Mouse (Mus musculus): ENCODE measurements at regions not wholly inside any gene's neighbourhood (a gene's known extent, or its start where the extent isn't known, plus 50 kb on each side); places are given as distances from the start of the nearest gene placed in this dataset.

- no peak for DNase-seq
These were observed 173.2 kb downstream of the Gadd45g start for GRCm38 (mm10) chr13:52019647-52020046.

- no peak for DNase-seq
These were observed 174.7 kb downstream of the Gadd45g start for GRCm38 (mm10) chr13:52021150-52021549.

- no peak for DNase-seq
These were observed 175.3 kb downstream of the Gadd45g start for GRCm38 (mm10) chr13:52021828-52022227.

- DNase-seq: no peak
These were observed 176.1 kb downstream of the Gadd45g start for GRCm38 (mm10) chr13:52022529-52022928.

- DNase-seq: peak in 1 of 2 experiments; percentile 46
These were observed 177.9 kb downstream of the Gadd45g start for GRCm38 (mm10) chr13:52024349-52024748.

GRCm38 (mm10) chr13:52024832-52025481, 178.5 kb downstream of the Gadd45g start:
- DNase-seq: no peak

GRCm38 (mm10) chr13:52025482-52025848, 179.0 kb downstream of the Gadd45g start:
- DNase-seq: peak; percentile 78 to 85

- no peak for DNase-seq
These were observed 179.8 kb downstream of the Gadd45g start for GRCm38 (mm10) chr13:52026291-52026690.

- DNase-seq: no peak
These were observed 183.5 kb downstream of the Gadd45g start for GRCm38 (mm10) chr13:52029868-52030422.

GRCm38 (mm10) chr13:52031465-52031864, 185.0 kb downstream of the Gadd45g start:
- no peak for DNase-seq

GRCm38 (mm10) chr13:52035731-52036130, 189.3 kb downstream of the Gadd45g start:
- no peak for DNase-seq

GRCm38 (mm10) chr13:52036351-52036750, 189.9 kb downstream of the Gadd45g start:
- DNase-seq: no peak

GRCm38 (mm10) chr13:52037218-52037617, 190.7 kb downstream of the Gadd45g start:
- no peak for DNase-seq

- peak; percentile 66 to 73 for DNase-seq
These were observed 195.3 kb downstream of the Gadd45g start for GRCm38 (mm10) chr13:52041467-52042421.

- DNase-seq: no peak
These were observed 196.4 kb downstream of the Gadd45g start for GRCm38 (mm10) chr13:52042867-52043266.

- DNase-seq: no peak
These were observed 197.4 kb downstream of the Gadd45g start for GRCm38 (mm10) chr13:52043916-52044315.

- peak; percentile 64 to 69 for DNase-seq
These were observed 198.9 kb downstream of the Gadd45g start for GRCm38 (mm10) chr13:52045349-52045748.

GRCm38 (mm10) chr13:52046020-52046419, 199.5 kb downstream of the Gadd45g start:
- peak; percentile 24 to 32 for DNase-seq

GRCm38 (mm10) chr13:52046700-52047099, 200.2 kb downstream of the Gadd45g start:
- DNase-seq: no peak

- no peak for DNase-seq
These were observed 201.5 kb downstream of the Gadd45g start for GRCm38 (mm10) chr13:52047937-52048336.

GRCm38 (mm10) chr13:52048777-52049176, 202.3 kb downstream of the Gadd45g start:
- no peak for DNase-seq

GRCm38 (mm10) chr13:52049249-52049648, 202.8 kb downstream of the Gadd45g start:
- no peak for DNase-seq

GRCm38 (mm10) chr13:52055741-52056140, 209.3 kb downstream of the Gadd45g start:
- no peak for DNase-seq

GRCm38 (mm10) chr13:52057456-52057855, 211.0 kb downstream of the Gadd45g start:
- DNase-seq: no peak
